Mouse (Mus musculus): ENCODE results near the gene Ss18l1. TPM values are rescaled to one million over a fixed set of nuclear protein-coding genes. Genes with fewer than 3 reads are reported as not detected.
A peak's percentile ranks its signal among the peaks of the same experiment; 100 is the strongest.

Gene Ss18l1
- polyA plus RNA-seq, 1 experiment from 2014 or later: 8.6 TPM

DNA sequence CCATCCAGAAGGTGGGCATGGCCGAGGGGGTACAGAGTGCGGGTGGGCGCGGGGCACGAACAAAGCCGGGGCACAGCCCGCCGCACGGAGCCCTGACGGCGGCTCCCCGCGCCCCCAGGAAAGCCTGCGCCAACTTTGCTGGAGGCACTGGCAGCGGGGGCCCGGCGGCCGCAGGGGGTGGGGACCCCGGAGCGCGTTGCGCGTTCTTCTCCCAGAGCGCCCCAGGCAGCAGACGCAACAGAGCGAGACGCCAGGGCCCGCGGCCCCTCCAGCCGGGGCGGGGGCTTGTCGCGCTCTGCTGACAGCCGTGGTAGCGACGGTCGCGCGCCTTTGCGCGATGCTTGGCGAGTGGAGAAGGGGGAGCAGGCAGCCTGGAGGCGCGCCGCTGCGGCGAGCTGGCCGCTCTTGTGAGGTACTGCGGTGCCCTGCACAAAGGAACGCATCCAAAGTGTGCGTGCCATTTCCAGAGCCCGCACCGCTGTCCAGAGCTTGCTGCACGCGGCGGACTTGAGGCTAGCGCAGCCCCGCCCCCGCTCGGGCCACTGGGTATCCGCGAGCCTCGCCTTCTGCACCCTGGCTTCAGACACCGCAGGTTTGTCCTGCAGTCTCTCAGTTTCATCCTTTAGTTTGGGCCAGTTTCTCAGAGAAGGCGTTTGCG is 678 bp downstream of the Ss18l1 start:
- under 1% methylated on average over 66 of the region's 66 CpGs for WGBS
- Histone ChIP-seq H3K36me3 (peaks cover 42% of the 10 kb centered on the region), H3K9me3 (replicated peaks) (no peaks in the 10 kb centered on the region; the same call in 1 of the 2 replicates), H3K4me1 (peaks cover 45% of the 10 kb centered on the region), H3K27ac (replicated peaks) (peak overlapping the region; percentile 98), H3K27me3 (ENCODE audit: low read depth, poor library complexity, severe bottlenecking) (no peaks in the 10 kb centered on the region), H3K4me3 (peak overlapping the region; percentile 81)
- DNase-seq (ENCODE audit: low spot score): peak; percentile 76

- H3K27me3 ChIP-seq (ENCODE audit: low read depth, poor library complexity, severe bottlenecking): no peaks in the 10 kb centered on the region
- no peaks in the 10 kb centered on the region; the same call in 1 of the 2 replicates for H3K9me3 ChIP-seq (replicated peaks)
- no peak for DNase-seq (ENCODE audit: low spot score)
- peaks cover 37% of the 10 kb centered on the region for H3K4me1 ChIP-seq
- H3K36me3 ChIP-seq: peaks cover 27% of the 10 kb centered on the region
- no peak overlapping the region for H3K27ac ChIP-seq (replicated peaks)
- no peak overlapping the region; the same call in 1 of the 2 replicates for H3K4me3 ChIP-seq
- 66% methylated on average over 4 of the region's 4 CpGs for WGBS
Observed at GRCm38 (mm10) chr2:180045283-180045682, 3.0 kb downstream of the Ss18l1 start.

- H3K27me3 ChIP-seq (ENCODE audit: low read depth, poor library complexity, severe bottlenecking): no peaks in the 10 kb centered on the region
- WGBS: 86% methylated on average over 3 of the region's 3 CpGs
- DNase-seq (ENCODE audit: low spot score): no peak
- H3K4me1 ChIP-seq: peaks cover 24% of the 10 kb centered on the region
- H3K36me3 ChIP-seq: peaks cover 33% of the 10 kb centered on the region
- H3K9me3 ChIP-seq (replicated peaks): no peaks in the 10 kb centered on the region; the same call in 1 of the 2 replicates
- no peak overlapping the region for H3K27ac ChIP-seq (replicated peaks)
- H3K4me3 ChIP-seq: no peak overlapping the region
Observed at GRCm38 (mm10) chr2:180047580-180047979, 5.3 kb downstream of the Ss18l1 start.

GRCm38 (mm10) chr2:180047980-180048635 is 5.8 kb downstream of the Ss18l1 start:
- no peaks in the 10 kb centered on the region for H3K27me3 ChIP-seq (ENCODE audit: low read depth, poor library complexity, severe bottlenecking)
- peaks cover 38% of the 10 kb centered on the region for H3K36me3 ChIP-seq
- no peaks in the 10 kb centered on the region; the same call in 1 of the 2 replicates for H3K9me3 ChIP-seq (replicated peaks)
- WGBS: 93% methylated on average over 18 of the region's 18 CpGs
- no peak overlapping the region for H3K27ac ChIP-seq (replicated peaks)
- no peak overlapping the region for H3K4me3 ChIP-seq
- H3K4me1 ChIP-seq: peaks cover 23% of the 10 kb centered on the region
- no peak for DNase-seq (ENCODE audit: low spot score)

- WGBS: 30% methylated on average over 5 of the region's 5 CpGs
- Histone ChIP-seq H3K36me3 (peaks cover 65% of the 10 kb centered on the region), H3K4me1 (no peaks in the 10 kb centered on the region), H3K27ac (replicated peaks) (peak overlapping the region; percentile 52; the same call in 1 of the 2 replicates), H3K4me3 (no peak overlapping the region), H3K27me3 (ENCODE audit: low read depth, poor library complexity, severe bottlenecking) (no peaks in the 10 kb centered on the region), H3K9me3 (replicated peaks) (no peaks in the 10 kb centered on the region; the same call in 1 of the 2 replicates)
- peak; percentile 82 for DNase-seq (ENCODE audit: low spot score)
Observed at GRCm38 (mm10) chr2:180050986-180051385, 8.7 kb downstream of the Ss18l1 start.

DNA sequence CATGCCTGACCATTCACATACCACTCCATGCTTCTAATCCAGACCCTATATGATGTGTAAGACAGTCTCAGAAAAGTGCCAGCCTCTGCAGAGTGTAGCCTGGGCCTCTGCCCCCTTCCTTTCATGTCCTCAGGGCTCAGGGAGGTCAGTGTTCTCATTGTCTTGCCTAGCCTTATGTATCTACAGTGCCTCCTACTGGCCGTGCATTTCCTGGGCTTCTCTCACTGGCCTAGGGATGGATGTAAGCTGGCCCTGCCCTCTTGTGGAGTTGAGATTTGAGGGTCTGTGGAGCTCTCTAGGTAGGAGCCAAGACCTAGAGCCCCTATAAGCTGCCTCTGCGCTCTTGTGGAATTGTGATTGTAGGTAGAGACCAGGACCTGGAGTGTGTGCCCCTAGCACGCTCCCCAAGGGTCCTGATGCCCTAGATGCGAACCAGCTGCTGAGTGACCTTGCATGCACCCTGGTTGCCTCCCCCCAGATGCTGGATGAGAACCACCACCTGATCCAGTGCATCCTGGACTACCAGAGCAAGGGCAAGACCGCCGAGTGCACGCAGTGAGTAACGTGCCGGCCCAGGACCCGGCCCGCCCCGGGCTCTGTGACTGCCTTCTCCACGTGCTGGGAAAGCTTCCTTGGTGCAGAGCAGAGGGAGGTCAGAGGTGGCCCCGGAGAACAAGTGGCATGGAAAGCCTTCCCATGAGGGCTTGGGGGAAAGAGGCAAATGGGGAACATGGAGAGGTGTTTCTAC is 9.9 kb downstream of the Ss18l1 start:
- no peaks in the 10 kb centered on the region; the same call in 1 of the 2 replicates for H3K9me3 ChIP-seq (replicated peaks)
- peaks cover 65% of the 10 kb centered on the region for H3K36me3 ChIP-seq
- 91% methylated on average over 14 of the region's 14 CpGs for WGBS
- no peaks in the 10 kb centered on the region for H3K4me1 ChIP-seq
- DNase-seq (ENCODE audit: low spot score): no peak
- 0 out of 2 replicates have a peak overlapping the region, but pooled peaks have one; percentile 52 for H3K27ac ChIP-seq (replicated peaks)
- no peaks in the 10 kb centered on the region for H3K27me3 ChIP-seq (ENCODE audit: low read depth, poor library complexity, severe bottlenecking)
- no peak overlapping the region for H3K4me3 ChIP-seq

GRCm38 (mm10) chr2:180053001-180053400 is 10.7 kb downstream of the Ss18l1 start:
- no peaks in the 10 kb centered on the region for H3K27me3 ChIP-seq (ENCODE audit: low read depth, poor library complexity, severe bottlenecking)
- no peak overlapping the region for H3K4me3 ChIP-seq
- H3K9me3 ChIP-seq (replicated peaks): no peaks in the 10 kb centered on the region
- no peak for DNase-seq (ENCODE audit: low spot score)
- H3K27ac ChIP-seq (replicated peaks): no peak overlapping the region
- H3K36me3 ChIP-seq: peaks cover 65% of the 10 kb centered on the region
- H3K4me1 ChIP-seq: no peaks in the 10 kb centered on the region
- WGBS: 96% methylated on average over 9 of the region's 9 CpGs

DNA sequence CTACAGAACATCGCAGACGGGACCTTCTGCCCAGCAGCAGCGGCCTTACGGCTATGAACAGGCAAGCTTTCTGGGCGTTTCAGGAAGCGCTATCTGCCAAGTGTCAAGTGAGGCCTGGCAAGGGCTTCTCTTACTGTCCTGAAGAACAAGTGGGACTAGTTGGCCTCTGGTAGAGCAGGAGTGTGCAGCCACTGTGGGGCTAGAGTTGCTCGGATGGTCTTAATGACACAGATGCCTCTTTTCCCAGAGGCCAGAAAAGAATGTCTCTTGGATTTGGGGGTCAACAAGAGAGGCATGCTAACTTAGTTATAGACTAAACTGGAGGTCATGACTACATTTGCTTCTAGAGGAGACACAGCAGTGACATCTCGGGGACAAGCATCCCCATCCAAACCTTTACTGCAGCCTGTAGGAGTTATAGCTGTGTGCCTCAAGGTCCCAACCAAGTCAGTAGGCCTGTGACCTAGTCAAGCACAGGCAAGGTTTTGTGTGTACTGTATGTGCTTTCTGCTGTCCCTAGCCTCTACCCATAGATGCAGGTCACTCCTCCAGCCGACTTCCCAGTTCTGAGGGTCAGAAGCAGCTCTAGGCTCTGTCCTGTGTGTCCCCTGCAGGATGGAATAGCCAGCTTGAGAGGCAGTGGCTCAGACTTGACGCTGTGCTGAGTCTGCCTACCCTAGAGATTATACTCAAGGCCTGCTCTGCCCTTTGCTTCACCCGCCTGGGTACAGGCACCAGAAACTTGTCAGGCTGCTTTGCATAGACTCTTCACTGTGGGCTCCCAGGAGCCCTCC is 21.2 kb downstream of the Ss18l1 start:
- H3K27ac ChIP-seq (replicated peaks): no peak overlapping the region
- no peaks in the 10 kb centered on the region for H3K4me1 ChIP-seq
- H3K27me3 ChIP-seq (ENCODE audit: low read depth, poor library complexity, severe bottlenecking): no peaks in the 10 kb centered on the region
- no peak for DNase-seq (ENCODE audit: low spot score)
- peaks cover 20% of the 10 kb centered on the region for H3K9me3 ChIP-seq (replicated peaks)
- no peak overlapping the region for H3K4me3 ChIP-seq
- 96% methylated on average over 11 of the region's 11 CpGs for WGBS
- H3K36me3 ChIP-seq: peaks cover 86% of the 10 kb centered on the region

DNA sequence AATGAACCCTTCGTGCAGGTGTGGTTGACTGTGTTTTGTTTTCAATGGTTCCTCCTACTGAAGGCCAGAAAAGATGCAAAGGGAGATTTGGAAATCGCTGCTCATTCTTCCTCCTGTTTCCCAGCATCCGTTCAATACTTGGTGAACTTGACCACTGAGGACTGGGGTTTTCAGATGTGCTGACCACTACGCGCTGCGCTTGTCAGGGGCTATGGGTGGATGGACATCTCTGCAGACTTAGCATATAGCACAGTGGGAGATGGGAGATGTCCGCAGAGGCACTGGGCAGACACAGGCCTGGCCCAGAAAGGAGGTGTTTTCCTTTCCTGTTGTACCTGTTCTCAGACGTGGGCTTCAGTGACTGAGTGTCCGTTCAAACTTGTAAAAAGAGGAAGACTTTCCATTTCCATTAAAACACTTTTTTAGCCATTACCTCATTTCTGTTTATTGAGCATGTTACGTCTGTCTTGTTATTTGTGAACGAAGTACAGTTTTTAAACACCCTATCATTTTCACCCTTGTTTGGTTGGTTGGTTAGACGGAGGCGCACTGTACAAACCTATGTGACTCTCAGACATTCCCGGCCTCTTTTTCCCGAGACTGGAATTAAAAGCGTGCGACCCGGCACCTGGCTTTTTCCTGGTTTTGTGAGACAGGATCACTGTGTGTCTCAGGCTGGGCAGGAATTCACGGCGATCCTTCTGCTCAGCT is 27.6 kb downstream of the Ss18l1 start:
- Histone ChIP-seq H3K27me3 (ENCODE audit: low read depth, poor library complexity, severe bottlenecking) (no peaks in the 10 kb centered on the region), H3K9me3 (replicated peaks) (peaks cover 10% of the 10 kb centered on the region), H3K36me3 (peaks cover 44% of the 10 kb centered on the region), H3K4me1 (peaks cover 18% of the 10 kb centered on the region), H3K27ac (replicated peaks) (peak overlapping the region; percentile 90), H3K4me3 (peak overlapping the region; percentile 77)
- DNase-seq (ENCODE audit: low spot score): no peak
- 38% methylated on average over 20 of the region's 20 CpGs for WGBS

- Histone ChIP-seq H3K9me3 (replicated peaks) (peaks cover 1% of the 10 kb centered on the region; the same call in 1 of the 2 replicates), H3K27ac (replicated peaks) (peak within 1 kb of the TSS; percentile 90), H3K36me3 (peaks cover 36% of the 10 kb centered on the region), H3K27me3 (ENCODE audit: low read depth, poor library complexity, severe bottlenecking) (no peaks in the 10 kb centered on the region), H3K4me3 (peak within 1 kb of the TSS; percentile 77), H3K4me1 (peaks cover 18% of the 10 kb centered on the region)
- 7% methylated on average over 58 of the region's 58 CpGs for WGBS
- DNase-seq (ENCODE audit: low spot score): peak; percentile 95
Observed at GRCm38 (mm10) chr2:180070481-180071453, 28.5 kb downstream of the Ss18l1 start, which contains the start of gene Mtg2. Mtg2 (plus strand) TSS chr2:180070588.

DNA sequence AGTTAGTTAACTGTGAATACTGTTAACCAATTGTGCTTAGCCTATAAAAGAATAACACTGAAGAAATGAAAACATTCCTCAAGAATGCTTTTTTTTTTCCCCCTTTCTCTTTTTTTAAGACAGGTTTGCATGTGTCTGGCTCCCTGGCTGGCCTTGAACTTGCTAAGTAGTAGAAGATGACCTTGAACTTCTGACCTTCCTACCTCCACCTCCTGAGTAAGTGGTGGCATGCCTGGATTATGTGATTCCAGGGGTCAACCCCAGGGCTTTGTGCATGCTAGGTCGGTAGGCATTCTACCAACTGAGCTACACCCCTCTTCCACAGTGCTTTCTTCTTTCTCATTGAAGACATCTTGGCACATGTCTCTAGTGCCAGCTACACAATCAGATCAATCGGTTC is 29.4 kb downstream of the Ss18l1 start:
- Histone ChIP-seq H3K36me3 (peaks cover 34% of the 10 kb centered on the region), H3K27me3 (ENCODE audit: low read depth, poor library complexity, severe bottlenecking) (no peaks in the 10 kb centered on the region), H3K4me1 (peaks cover 18% of the 10 kb centered on the region), H3K4me3 (peak overlapping the region; percentile 77; the same call in 1 of the 2 replicates), H3K27ac (replicated peaks) (no peak overlapping the region), H3K9me3 (replicated peaks) (no peaks in the 10 kb centered on the region)
- WGBS: 88% methylated on average over 2 of the region's 2 CpGs
- DNase-seq (ENCODE audit: low spot score): no peak
